Mouse (Mus musculus): Measurements from ENCODE around the gene Nol9.
A peak's percentile ranks its signal among the peaks of the same experiment; 100 is the strongest.
"Not testable (repeated sequence)": the region's sequence is repeated elsewhere in the genome, so short reads cannot be mapped to it uniquely, and the experiment has no call there.

Gene Nol9

GRCm38 (mm10) chr4:152010707-152011134 is 28.4 kb upstream of the Nol9 start:
- no peak for DNase-seq (ENCODE audit: low spot score)

- no peak for DNase-seq (ENCODE audit: low spot score)
Observed at GRCm38 (mm10) chr4:152011171-152011760, 27.9 kb upstream of the Nol9 start.

DNA sequence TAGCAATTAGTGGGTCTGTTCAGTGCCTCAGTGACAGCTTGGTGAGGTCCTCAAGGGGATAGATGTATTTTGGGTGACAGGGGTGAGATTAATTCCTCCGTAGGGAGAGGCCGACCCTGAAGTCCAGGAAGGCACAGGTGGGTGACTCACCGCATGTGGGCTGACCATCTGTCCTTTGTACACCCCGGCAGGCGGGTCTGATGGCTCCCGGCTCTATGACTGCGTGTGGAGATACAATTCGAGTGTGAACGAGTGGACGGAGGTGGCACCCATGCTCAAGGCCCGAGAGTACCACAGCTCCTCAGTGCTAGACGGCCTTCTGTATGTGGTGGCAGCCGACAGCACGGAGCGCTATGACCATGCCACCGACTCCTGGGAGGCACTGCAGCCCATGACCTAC is 27.0 kb upstream of the Nol9 start:
- DNase-seq (ENCODE audit: low spot score), result no peak

GRCm38 (mm10) chr4:152013036-152013813 is 25.9 kb upstream of the Nol9 start:
- DNase-seq (ENCODE audit: low spot score), result no peak

DNA sequence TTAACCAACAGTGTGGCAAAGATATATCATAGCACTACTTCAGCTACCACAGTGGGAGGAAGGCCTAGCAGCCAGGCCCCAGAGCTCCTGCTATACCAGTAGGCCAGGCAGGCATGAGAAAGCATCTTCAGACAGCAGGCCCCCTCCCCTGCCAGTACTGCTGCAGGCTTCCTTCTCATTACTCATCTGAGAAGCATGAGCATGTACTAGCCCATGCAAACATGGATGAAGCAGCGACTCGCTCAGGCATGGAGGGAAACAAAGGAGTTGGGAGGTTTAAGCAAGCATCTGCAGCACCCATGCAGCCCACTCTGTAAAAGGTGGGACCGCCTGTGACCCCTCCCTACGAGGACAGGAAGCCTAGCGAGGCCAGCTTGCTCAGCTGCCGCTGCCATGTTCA is 20.0 kb upstream of the Nol9 start:
- DNase-seq (ENCODE audit: low spot score), result no peak

- DNase-seq (ENCODE audit: low spot score), result no peak
Observed at GRCm38 (mm10) chr4:152020024-152020423, 19.1 kb upstream of the Nol9 start.

GRCm38 (mm10) chr4:152021568-152022097 is 17.5 kb upstream of the Nol9 start:
- no peak for DNase-seq (ENCODE audit: low spot score)

DNA sequence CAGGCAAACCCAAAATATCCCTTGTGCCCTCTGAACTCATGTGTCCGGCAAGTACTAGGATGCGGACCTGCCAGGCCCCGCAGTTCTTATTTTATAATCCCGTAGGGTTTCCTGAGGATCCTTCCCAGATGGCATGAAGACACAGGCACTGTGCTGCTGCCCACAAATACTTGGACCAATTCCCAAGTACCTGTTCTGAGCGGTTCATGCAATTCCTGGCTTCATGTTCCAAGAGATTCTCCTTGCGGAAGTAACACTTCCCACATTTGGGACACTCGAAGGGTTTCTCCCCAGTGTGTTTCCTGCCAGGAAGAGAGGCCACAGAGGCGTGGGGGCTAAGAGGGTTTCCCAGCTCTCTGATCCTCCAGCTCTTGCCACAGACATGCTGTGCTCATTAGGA is 16.6 kb upstream of the Nol9 start:
- no peak for DNase-seq (ENCODE audit: low spot score)

- no peak for DNase-seq (ENCODE audit: low spot score)
Observed at GRCm38 (mm10) chr4:152024525-152024924, 14.6 kb upstream of the Nol9 start.

DNA sequence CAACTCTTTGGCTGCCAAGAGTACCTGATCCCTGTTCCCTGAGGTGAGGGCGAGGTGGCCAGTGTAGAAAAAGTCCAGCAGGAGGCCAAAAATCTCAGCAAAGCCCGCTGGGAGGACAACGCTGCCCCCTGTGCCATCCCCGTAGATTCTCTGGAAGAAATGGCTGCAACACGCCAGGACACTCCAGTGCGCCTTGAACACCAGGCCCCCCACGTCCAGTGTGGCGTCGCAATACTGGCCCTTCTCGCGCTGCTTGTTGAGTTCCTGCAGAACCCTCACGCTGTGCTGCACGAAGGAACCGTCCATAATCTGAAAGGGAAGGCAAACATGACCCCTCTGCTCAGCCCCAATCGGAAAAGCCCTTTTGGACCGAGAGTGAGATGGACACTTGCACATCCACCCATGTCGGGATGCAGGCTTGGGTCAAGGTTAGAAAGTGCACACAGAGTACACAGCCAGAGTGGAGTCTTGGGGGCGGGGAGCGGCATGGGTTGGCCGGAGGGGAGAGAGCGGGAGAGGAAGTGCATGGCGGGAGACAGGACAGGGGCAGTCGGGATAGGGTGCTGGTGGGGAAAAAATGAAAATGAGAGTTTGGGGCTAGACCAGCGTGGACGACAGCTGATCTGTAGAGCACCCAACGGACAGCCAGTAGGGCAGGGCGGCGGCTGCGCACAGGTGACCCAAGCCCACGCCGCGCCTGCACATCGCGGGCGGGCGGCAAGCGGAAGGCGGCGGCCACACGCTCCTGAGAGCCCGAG is 12.2 kb upstream of the Nol9 start:
- DNase-seq (ENCODE audit: low spot score), result no peak

DNA sequence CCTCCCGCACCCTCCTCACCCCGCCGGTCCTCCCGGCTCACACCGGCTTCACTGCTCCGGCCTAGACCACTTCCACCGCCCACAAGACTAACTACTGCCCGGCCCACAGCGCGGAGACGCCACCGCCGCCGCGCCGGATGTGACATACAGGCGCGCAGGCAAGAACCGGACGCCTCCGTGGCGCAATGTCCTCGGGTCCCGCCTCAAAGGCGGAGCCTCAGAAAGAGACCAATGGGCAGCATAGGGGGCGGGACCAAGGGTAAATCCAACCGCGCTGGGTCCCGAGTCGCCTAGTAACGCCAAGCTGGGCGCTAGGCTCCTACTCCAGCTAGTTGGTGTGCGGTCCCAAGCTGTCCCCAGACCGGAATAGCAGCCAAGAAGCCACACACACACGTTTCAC is 11.6 kb upstream of the Nol9 start, which contains the start of gene Zbtb48:
Zbtb48 (minus strand) TSS at position 148 of the 400 bp plus-strand sequence.
- DNase-seq (ENCODE audit: low spot score), result peak; percentile 77

GRCm38 (mm10) chr4:152028456-152028855 is 10.7 kb upstream of the Nol9 start:
- no peak for DNase-seq (ENCODE audit: low spot score)

- no peak for DNase-seq (ENCODE audit: low spot score)
Observed at GRCm38 (mm10) chr4:152029087-152029486, 10.0 kb upstream of the Nol9 start.

- no peak for DNase-seq (ENCODE audit: low spot score)
Observed at GRCm38 (mm10) chr4:152029997-152030396, 9.1 kb upstream of the Nol9 start.

- DNase-seq (ENCODE audit: low spot score), result no peak
Observed at GRCm38 (mm10) chr4:152032922-152033321, 6.2 kb upstream of the Nol9 start.

DNA sequence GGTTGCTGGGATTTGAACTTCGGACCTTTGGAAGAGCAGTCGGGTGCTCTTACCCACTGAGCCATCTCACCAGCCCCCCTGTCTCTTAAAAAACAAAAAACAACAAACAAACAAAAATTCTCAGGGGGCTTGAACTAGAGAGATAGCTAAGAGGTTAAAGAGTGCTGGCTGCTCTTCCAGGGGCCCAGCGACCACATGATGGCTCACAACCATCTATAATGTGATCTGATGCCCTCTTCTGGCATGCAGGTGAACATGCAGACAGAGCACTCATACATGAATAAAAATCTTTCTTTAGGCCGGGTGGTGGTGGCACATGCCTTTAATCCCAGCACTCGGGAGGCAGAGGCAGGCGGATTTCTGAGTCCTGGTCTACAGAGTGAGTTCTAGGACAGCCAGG is 2.7 kb upstream of the Nol9 start:
- not testable (repeated sequence) for DNase-seq (ENCODE audit: low spot score)

DNA sequence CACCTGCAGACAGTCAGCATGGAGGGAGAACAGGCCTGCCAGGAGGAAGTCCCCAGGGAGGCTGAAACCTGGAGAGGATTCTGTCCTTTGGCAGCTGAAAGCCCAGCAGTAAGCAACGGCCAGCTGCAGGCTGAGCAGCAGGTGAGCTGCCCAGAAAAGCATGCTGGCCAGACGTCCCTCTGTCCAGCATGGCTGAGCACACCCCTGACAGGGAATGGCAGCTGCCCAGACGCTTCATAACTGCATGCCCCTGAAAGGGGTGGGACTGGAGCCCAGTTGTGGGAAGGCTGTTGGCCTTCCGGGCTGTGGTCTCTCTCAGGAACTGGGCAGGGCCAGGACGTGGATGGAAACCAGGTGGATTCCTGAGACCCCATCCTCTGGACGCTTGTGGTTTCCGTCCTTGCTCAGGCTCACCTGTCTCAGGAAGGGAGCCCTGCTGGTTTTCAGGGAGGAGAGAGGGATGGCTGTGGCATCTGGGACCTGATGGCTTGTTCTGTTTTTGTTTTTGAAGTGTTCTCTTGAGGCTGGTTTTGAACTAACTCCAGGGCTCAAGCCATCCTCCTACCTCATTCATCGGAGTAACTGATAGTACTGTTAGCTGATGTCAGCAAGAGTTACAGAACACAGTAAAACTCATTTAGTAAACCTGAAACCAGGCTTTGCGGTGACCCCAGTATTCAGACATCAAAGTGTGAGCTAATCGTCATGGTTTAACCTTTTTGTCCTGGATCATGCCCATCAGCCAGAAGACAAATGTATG is 716 bp upstream of the Nol9 start, which contains the start of gene Tas1r1:
Tas1r1 (minus strand) TSS at position 344 of the 760 bp plus-strand sequence.
- DNase-seq (ENCODE audit: low spot score), result no peak

DNA sequence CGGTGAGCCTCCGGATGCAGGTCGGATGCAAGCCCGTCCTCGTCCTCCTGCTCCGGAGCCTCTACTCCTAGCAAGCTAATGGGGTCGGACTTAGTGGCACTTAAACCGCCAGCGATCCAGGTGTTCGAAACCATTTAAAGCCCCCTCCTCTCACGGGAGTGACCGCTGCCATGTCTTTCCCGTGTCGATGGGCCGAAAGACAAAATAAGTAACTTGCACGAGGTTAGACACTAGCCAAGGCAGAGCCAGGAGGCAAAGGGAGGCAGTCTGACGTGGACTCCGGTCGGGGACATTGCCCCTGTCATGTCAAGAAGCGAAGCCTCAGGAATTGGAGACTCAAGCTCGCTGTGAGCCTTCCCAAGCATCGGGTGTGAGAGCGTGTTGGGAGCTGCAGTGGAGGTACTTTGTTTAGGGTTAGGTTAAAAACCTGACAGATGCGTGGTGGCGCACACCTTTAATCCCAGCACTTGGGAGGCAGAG is 750 bp downstream of the Nol9 start:
- no peak for DNase-seq (ENCODE audit: low spot score)

GRCm38 (mm10) chr4:152041924-152042641 is 3.0 kb downstream of the Nol9 start:
- DNase-seq (ENCODE audit: low spot score), result no peak

DNA sequence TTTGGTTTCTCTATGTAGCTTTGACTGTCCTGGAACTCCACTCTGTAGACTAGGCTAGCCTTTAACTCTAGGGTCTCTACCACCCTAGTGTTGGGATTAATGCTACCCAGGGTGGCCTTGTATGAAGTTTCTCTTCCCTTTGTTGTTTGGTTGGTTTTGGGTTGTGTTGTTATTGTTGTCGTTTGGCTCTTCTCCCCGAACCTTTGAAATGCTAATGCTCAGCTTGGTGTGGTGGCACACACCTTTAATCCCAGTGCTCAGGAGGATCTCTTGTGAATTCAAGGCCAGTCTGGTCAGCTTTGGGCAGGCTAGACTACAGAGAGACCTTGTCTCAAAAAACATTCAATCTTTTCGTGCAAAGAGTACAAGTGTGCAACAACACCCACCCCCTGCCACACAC is 4.0 kb downstream of the Nol9 start:
- DNase-seq (ENCODE audit: low spot score), result no peak

- DNase-seq (ENCODE audit: low spot score), result no peak
Observed at GRCm38 (mm10) chr4:152044609-152045008, 5.5 kb downstream of the Nol9 start.
